Mouse (Mus musculus): ENCODE measurements around the gene 4930524J08Rik.

Gene 4930524J08Rik

DNA sequence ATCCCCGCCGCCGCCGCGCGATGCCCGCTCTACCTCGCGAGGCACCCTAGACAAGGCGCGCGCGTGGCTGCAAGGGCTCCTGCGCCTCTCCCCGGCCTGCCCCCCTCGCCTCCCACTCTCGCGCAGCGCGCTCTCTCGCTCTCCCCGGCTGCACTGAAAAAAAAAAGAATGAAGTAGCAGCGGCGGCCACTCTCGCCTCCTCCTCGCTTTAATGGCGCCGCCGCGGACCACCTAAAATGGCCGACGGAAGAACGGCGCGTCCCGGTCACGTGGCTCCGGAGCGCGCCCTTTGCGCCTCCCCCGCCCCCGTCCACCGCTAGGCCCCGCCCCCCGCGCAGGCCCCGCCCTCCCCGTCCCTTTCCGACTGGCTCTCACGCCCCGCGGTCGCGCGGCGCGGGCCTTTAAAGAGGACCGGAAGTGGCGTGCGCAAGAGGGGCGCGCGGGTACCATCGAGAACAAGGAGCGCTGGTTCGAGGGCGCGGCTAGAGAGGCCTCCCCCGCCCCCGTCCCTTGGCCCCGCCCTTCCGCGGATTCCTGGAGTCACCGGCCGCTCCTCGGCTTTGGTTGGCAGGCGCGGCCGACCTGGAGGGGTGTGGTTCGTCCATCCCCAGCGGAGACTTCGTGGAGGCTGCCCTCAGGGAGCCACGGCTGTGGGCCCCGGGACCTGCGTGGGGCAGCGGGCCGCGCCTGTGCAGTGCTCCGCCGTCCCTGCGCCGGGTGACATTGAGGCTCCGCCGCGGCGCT, at the start of gene 4930524J08Rik, which contains the start of gene Hnrnpd:
4930524J08Rik (plus strand) TSS at position 363 of the 744 bp plus-strand sequence.
Hnrnpd (minus strand) TSS at position 240 of the 744 bp plus-strand sequence.
- peak; percentile 97 for DNase-seq (ENCODE audit: low spot score)

DNA sequence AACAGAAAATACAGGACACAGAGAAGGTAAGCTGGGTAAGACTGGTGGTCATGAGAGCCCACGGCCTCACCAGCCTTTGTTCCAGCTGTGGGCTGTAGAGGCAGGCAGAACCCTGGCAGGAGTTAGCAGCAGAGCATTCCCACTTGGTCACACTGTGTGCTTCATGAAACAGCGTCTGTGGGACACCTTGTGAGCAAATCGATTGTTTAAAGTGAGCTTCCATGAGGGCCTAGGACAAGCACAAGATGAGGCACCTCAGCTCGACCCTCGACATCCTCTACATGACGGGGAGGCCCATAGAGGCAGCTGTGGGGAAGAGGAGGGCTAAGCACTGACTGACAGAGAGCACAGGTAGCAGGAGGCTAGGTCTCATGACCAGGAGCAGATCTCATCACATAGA, 47.0 kb upstream of the 4930524J08Rik start:
- DNase-seq (ENCODE audit: low spot score), result no peak

DNA sequence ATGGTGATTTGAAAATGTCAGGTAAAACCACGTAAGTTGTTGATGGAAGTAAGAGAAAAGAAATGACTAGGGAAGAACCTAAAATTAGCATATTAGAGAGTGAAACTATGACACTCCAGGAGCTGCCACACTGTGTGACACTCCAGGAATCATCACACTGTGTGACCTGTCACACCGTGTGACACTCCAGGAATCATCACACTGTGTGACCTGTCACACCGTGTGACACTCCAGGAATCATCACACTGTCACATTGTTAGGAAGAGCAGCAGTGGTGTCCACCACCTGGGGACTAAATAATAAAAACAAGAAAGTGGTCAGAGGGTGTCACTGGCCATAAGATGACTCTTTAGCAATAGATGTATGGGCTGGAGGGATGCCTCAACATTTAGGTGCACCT, 39.4 kb upstream of the 4930524J08Rik start:
- no peak for DNase-seq (ENCODE audit: low spot score)

- DNase-seq (ENCODE audit: low spot score), result no peak
Observed at GRCm38 (mm10) chr5:99941273-99941672, 37.6 kb upstream of the 4930524J08Rik start.

DNA sequence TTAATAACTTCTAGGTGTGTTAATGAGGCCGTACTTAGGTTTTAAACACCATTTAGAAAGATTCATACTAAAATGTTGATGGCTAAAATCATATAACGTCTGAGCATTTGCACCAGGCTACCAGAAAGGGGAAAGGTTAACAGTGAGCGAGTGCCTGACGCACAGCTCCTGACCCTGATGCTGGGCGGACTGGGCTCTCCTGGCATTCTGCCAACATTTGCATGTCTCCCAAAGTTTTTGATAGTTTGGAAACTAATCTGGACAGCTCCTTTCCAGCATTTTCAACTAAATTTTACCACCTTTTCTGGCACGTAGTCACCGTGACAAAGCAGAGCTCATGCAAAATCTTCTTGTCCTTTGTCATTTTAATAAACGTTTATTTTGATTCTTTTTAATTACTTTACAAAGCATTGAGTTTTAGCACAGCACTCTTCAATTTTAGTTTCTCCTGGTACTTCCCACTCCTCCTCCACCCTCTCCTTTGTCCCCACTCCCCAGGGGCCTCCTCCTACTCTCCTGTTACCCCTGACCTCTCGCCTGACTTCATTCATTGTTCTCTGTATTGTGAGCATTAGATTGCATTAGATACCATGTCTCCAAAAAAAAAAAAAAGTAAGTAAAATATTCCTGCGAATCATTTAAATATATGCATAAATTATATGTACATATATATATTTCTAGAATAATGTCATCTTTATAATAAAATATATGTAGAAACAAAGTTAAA, 36.9 kb upstream of the 4930524J08Rik start:
- DNase-seq (ENCODE audit: low spot score), result peak; percentile 24

GRCm38 (mm10) chr5:99952513-99952912, 26.3 kb upstream of the 4930524J08Rik start:
- DNase-seq (ENCODE audit: low spot score), result no peak

DNA sequence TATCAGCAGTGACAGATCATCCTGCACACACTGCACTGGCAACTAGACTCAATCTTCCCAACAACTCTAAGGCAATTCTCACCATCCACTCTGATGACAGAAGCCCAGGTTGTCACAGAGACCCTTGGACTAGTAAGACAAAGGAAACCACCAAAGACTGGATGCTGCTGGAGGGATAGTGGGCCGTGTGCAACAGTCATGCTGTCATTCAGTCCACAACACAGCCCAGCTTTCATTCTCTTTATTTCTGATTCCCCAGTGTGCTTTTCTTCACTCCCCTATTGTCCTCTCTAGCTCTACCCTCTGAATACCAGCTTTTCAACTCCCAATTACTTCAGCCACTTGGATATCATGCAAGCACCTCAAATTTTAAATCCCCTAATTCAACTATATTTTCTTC, 25.0 kb upstream of the 4930524J08Rik start:
- no peak for DNase-seq (ENCODE audit: low spot score)

GRCm38 (mm10) chr5:99958666-99959065, 20.2 kb upstream of the 4930524J08Rik start:
- DNase-seq (ENCODE audit: low spot score), result no peak

DNA sequence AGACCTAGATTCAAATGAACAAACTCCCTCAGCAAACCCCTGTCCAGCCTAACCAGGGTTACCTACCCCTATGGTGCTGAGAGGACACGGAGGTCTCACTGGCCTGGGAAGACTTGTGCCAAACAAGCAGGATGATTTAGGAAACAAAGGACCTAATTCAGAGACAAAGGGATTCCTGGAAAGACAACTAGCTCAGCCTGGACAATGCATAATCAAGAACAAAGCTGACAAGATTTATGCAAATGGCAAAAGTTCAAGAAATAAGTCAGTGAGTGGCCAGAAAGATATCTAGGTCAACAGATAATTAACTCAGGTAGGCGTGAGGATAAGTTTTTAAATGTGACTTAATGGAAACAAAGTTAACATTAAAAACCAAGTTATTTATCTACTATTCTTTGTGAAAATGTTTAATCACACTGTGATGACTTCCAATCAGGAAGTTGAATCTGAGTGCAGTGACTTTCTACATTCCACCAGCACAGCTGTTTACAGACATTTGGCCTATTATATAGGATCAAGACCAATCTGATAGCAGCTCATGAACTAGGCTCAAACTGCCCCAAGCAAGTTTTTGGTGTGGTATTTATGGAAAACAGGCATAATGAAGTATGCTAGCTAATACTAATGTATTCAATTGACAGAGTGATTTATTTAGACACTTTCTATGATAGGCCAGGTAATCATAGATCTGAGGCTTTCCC, 19.5 kb upstream of the 4930524J08Rik start:
- no peak for DNase-seq (ENCODE audit: low spot score)

- DNase-seq (ENCODE audit: low spot score), result no peak
Observed at GRCm38 (mm10) chr5:99959960-99960359, 18.9 kb upstream of the 4930524J08Rik start.

DNA sequence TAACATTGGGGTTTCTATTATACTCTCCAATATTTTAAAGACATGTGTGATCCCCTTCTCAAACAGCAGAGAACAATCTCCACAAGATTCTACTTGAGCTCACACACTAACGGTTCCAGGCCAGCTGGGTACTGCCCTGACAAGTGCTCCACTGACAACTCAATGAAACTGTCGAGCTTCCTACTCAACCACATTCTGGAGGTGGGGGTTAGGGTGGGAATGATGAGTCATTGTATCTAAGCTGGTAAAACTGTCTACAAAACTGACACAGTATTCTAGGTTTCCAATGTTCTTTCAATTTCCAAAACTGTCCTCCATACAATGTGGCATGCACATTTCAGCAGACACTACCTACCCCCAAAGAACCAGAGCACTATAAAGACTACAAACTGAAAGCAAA, 4.9 kb upstream of the 4930524J08Rik start:
- no peak for DNase-seq (ENCODE audit: low spot score)

DNA sequence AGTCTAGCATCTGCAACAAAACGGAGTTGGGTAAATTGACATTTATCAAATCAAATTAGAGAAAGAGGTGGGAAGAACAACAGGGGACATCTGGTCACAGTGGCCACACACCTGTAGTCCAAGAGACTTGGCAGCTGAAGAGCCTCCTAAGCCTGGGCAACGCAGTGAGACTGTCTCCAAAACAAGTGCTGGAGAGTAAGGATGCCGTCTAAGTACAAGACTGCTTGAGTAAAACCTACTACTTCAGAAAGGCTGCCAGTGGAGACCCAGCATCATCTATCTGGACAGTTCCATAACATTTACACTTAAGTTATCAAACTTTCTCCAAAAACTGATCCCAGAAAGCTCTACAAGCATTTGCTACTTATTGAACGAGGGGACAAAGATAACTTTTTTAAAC, 3.8 kb upstream of the 4930524J08Rik start:
- no peak for DNase-seq (ENCODE audit: low spot score)

DNA sequence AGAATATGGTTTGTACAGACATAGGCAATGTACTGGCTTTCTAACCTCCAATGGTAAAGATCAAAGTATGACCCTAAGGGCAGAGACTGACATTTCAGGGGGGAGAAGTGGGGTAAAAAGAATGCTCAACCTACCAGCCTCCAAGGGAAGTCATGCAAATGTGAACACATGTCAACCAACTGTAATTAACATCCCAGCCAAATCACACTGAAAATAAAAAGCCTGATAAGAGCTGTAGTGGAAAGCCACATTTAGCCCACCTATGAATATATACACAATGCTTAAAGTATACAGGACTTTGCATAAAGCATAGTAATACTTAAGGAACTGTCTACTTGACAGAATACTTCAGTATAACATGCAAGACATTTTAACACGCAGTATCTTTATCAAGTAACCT, 3.1 kb upstream of the 4930524J08Rik start:
- DNase-seq (ENCODE audit: low spot score), result no peak

DNA sequence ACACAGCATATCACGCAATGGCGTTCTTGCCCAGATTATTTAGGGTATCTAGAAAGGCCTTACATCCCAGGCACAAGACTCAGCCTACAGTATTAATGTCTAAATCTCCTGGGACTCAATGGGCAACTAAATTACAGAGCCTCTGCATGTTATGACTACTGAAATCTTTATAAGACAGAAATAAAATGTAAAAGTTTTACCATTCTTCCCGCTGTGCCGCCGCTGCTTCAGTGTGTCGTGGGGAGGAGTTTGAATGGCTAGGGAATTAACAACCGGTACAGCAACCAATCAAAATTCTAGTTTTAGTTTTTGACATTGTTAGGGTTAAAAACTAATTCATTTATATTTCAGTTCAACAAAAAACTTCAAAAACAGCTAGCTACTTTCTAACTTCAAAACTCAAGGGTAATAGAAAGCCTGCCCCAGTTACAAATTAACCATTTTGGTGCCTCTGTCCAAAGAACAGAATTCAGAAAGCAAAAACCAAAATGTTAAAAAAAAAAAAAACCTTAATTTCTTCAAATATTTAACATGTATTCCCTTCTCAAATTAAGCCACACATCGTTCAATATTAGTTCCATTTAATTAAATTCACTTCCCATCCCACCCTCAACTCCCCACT, 2.4 kb upstream of the 4930524J08Rik start:
- peak; percentile 30 for DNase-seq (ENCODE audit: low spot score)

DNA sequence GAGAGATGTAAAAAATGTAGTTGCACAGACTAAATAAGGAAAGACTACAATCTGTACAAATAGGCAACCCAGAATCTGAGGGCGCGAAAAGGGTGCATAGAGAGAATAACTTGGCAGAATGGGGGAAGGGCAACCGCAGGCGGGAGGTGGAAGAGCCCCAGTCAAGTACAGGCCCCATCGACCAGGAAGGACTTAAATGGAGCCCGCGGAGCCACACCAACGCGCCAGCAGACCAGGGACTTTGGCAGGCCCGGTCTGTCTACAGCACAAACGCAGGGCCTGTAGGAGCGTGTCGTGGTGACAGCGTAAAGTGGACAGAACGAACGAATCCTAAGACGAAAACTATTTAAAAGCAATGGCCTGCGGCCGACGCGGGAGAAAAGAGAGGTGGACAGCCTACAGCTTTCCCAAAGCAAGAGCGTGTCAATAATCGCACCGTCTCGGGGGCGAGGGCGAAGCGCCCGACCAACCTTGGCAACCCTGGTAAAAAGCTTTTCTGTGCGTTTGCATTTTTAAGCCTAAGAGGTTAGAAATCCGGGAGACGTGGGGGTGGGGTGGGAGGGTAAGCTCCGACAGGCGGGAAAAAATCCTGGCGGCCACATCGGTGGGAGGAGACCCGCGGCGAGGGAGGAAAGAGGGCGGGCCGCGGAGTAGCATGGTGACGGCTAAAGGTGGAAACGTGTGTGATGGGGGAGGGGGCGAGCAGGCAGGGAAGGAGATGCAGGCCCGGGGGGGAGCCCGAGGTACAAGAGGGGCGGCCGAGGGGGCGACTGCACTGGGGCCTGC, 1.2 kb upstream of the 4930524J08Rik start:
- peak; percentile 77 for DNase-seq (ENCODE audit: low spot score)

- no peak for DNase-seq (ENCODE audit: low spot score)
Observed at GRCm38 (mm10) chr5:99983452-99984061, 4.7 kb downstream of the 4930524J08Rik start.

GRCm38 (mm10) chr5:99994166-99994565, 15.3 kb downstream of the 4930524J08Rik start:
- DNase-seq (ENCODE audit: low spot score), result peak; percentile 84

DNA sequence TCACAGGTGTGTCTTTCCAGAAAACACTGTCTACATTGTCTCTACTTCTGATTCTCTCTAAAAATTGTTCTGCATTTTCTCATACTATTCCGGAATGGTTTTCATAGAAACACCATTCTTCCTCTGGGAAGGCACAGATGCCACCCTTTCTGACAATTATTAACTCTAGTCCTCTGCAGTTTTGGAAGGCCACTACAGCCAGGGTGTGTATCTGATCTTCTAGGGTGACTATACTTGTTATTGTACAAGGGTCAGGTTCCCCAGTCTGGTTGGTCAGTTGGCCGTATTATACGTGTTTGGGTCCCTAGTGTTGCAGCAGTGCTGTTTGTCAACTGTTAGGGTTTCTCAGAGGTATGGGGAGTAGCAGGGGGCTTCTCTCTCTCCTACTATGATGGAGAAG, 15.8 kb downstream of the 4930524J08Rik start:
- DNase-seq (ENCODE audit: low spot score), result no peak

- no peak for DNase-seq (ENCODE audit: low spot score)
Observed at GRCm38 (mm10) chr5:100000048-100000447, 21.2 kb downstream of the 4930524J08Rik start.

DNA sequence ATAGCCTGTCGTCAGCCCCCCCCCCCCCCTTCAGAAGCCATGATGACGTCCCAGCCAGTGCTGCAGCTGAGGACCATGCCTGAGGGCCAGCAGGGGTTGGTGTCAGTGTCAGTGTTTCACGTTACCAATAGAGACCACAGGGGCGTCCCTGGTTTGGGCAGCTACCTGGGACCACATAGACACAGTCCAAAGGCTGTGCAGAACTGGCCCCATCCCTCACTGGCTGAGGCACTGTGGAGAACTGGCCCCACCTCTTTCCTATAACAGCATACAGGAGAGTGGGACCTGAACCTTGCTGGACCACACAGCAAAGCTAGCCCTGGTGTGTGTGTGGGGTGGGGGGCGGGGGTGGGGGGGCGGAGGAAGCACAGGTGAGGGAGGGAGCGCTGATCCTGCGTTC, 21.6 kb downstream of the 4930524J08Rik start:
- no peak for DNase-seq (ENCODE audit: low spot score)

DNA sequence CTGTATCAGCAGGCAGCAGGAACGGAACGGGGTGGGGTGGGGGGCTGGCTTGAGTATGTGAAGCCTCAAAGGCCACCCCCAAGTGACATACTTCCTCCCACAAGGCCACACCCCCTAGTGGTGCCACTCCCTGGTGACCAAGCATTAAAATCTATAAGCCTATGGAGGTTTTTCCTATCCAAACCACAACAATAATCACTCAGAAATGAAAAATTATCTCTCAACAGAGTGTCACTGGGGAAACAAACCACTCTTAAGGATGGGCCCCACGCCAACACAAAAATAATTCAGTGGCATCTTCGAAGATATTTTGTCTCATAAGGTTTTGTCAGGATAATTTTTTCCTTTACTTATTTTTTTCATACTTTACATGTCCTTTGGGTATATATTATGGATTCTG, 25.0 kb downstream of the 4930524J08Rik start:
- DNase-seq (ENCODE audit: low spot score), result no peak
